Mouse (Mus musculus) adrenal gland, postnatal 14 days (tissue): ENCODE data around the gene Fam184a. TPM values are rescaled to one million over a fixed set of nuclear protein-coding genes. Genes with fewer than 3 reads are reported as not detected.

Source experiments
- DNase-seq: peaks from one replicate; pipeline ENCODE4 v3.0.0; 2021; ENCODE audit warnings: mixed read lengths
- long read RNA-seq, 2 experiments: library from polyadenylated mRNA; stranded (forward); transcript quantifications; one replicate each; pipeline ENCODE4 v2.0.0; 2021
- total RNA-seq: library from RNA; stranded (reverse); gene quantifications from 2 replicates; pipeline ENCODE4 v1.2.3, GENCODE M21; 2021

Gene Fam184a
- total RNA-seq: 2.1 and 3.0 TPM in 2 replicates
- long read RNA-seq, experiment 1, partial matches to known transcripts: 0 of 1 reads
- long read RNA-seq, experiment 1, other reads (novel, unspliced or antisense): 1 of 1 reads
- long read RNA-seq, experiment 2: 0 reads

DNA sequence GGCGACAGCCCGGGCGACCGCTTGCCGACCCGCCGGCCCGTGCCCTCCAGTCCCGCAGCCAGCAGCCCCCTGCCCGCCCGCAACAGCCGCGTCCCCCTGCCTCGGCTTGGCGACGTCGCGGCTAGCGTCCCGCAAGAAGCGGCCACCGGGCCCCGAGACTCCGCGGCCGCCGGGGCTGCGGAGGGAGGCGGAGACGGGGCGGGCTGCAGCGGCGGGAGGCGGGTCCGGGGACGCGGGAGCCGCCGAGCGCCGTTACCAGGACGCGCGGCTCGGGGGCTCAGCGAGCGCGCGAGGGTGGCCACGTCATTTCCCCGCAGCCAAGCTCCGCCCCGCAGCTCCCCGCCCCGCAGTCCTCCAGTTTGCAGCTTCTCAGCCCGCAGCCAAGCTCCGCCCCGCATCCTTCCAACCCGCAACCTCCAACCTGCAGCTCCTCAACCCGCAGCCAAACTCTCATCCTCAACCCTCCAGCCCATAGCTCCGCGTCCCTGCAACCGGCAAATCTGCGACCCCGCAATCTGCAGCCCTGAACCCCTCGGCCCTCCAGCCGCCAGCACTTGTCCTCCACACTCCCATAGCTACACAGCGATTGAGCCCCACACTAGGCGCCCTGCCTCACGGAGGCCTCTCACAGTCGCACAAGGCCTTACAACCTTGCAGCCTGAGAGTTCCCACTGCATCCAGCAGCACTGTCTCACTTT, at the start of gene Fam184a:
TSS of gene Fam184a (minus strand) at position 169 of the 698 bp plus-strand sequence.
- DNase-seq: peak; percentile 71

DNA sequence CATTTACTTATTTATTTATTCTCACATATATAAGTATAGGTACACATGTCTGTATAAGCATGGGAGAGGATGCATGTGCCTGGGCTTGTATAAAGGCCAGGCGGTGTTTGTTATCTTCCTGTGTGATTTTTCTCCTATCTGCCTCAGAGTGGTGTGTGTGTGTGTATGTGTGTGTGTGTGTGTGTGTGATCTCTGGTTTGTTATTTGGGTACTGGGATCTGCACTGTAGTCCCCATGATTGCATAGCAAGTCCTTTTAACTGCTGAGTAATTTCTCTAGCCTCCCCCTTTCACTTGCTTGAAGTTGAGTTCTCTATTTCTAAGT, 45.3 kb upstream of the Fam184a start:
- DNase-seq: no peak

DNA sequence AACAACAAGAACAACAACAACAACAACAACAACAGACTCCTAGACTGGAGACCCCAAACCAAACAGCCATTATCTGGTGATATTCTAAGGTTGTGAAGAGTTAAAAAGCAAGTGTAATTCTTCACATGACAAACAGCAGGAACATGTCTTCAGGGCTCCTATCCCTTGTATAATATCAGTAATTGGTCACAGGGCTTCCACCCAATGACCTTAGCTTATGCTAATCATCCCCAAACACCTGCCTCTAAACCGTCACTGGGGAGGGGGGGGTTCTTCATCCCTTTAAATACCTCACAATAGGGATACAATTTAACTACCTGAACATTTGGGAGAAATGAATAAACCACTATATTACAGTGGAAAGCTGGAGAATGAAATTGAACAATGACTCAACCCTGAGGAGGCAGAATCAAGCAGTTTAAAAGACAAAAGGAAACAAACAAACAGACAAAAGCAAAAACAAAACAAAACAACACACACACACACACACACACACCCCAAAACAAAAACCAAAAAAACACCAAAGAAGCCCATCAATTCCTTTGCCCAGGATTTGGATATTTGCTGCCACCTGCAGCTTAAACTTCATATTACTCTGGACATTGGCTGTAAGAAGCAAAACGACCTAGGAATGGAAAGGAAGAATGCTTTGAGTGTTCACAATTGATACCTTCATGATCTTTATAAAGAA, 44.8 kb upstream of the Fam184a start:
- peak; percentile 14 for DNase-seq

DNA sequence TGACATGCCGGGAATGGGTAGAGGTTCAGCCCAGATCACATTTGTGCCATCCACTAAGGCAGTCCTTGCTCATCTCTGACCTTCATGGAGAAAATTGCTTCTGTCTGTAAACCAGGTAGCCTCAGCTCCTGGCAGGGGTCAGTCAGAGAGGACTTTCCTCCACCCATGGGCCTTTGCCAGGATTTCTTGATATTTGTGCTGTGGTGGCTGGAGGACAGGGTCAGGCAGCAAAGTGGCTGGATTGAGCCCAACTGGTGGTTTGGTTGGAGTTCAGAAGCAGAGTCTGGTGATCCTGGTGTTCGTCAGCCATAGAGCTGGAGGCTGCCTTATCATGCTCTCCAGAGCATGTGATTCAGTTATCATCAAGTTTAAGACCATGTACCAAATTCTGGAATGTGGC, 40.4 kb upstream of the Fam184a start:
- DNase-seq: no peak

DNA sequence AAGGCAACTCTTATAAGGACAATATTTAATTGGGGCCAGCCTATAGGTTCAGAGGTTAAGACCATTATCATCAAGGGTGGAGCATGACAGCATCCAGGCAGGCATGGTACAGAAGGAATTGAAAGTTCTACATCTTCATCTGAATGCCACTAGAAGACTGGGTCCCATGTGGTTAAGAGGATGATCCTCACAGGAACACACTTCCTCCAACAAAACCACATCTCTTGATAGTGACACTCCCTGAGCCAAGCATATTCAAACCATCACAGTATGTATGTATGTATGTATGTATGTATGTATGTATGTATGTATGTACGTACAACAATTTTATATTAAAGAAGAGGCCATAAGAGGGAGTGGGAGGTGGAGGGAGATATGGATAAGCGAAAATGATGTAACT, 25.7 kb upstream of the Fam184a start:
- no peak for DNase-seq

DNA sequence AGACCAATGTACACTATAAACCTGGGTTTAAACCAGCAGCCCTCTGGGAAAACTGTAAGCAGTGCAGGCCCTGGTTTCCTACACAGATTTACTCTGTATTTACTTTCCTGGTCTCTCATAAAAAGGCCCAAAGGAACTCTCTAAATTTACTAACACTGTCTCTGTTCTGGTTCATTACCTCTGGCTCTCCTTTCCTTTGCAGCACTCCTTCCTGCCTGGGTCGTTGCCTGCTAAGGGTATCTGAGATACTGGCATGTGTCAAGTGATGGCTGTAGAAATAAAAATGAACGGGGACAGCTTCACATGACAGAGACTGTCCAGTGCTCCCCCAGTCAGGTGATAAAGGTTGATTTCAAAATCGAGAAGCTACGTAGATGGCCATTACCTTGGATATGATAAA, 21.8 kb upstream of the Fam184a start:
- no peak for DNase-seq

DNA sequence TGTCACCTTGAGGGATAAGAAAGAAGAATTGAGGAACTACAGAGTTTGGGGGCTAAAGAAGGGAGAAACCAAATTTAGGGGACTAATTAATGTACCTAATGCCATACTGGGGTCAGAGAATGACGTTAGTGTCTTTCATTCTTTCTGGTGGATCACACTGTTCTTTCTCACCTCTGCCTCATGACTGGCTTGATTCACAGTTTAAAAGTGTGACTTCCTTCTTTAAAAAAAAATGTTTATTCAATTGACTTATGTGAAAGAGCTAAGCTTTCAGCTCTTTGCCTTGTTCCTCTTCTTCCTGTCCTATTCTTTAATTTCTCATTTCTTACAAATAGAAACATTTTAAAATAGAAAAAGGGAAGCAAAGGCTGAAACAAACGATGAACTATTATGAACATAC, 20.6 kb upstream of the Fam184a start:
- no peak for DNase-seq

DNA sequence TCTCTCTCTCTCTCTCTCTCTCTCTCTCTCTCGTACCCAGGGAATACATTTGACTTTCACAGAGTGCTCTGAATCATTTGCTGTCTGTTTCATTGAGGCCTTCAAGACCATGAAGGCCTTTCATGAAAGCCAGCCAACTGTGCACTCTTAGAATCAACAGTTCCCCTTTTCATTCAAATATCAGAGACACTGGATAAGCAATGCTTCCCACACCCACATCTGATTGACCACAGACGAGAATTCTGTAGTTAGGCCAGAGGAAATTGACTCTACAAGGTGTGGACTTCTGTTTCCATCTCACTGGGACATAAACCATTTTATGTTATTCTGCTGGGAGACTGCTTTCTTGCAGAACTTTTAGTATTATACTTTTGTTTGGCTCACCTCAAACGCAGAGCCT, 17.8 kb upstream of the Fam184a start:
- no peak for DNase-seq

DNA sequence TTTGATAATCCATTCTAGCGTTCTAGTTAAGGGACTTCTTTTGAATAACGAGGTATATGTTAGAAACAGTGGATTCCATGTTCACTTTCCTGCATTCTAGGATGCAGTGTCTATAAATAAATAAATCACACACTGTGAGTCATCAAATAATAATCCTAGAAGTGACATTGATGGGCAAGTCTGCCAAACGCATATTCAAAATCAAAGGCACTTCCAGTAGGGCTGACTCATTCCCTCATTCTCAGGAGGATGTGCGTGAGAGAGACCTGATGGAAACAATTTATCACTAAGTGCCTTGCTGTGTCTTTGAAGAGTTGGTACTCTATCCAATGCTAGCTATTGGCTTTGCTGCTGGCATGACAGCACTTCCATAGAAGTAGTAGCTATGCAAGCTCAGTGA, 14.5 kb upstream of the Fam184a start:
- no peak for DNase-seq

DNA sequence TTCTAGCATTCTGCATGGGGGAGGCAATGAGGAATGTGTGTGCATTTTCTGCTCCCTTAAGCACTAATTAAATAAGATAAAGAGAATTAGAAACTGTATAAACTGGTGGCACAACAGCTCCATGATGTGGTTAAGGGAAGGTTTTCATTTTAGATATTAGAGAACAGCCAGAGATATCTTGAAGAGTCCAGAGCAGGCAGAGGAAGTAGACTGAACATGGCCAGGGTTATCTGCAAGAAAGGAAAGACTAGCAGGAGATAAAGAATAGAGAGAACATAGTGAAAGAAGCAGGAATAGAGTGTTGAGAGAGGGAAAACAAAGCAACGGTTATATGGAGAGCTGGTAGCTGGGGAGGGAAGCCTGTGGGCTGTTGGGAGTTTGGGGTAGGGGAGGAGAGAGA, 1.8 kb upstream of the Fam184a start:
- no peak for DNase-seq

DNA sequence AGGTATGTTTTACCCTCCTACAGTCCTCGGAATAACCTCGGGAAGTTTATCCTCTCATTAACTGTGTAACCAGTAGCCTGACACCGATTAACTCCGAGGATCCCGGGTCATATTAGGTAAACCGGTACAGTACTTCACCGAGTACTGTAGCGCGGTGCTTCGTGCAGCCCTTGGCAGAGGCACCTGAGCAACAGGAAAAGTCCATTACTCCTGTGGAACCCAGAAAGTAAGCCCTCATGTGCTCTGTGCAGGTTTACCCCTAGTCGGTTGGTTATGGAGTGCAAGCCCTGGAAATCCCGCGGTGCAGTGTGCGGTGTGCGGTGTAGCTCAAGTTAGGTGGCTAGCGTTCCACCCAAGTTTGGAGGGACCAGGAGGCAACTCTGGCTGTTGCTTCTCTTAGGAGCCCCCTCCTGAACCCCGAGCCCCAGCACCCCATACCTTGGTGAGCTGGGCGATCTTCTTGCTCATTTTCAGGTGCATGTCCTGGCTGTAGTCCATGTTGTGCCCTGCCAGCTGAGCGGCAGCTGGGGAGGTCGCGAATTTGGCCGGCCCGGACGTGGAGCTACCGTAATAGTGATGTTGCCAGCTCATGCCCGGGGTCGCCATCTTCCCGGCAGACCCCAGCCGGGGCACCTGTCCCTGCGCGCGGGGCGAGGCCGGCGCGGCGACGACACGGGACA, 508 bp downstream of the Fam184a start:
- DNase-seq: peak; percentile 14

DNA sequence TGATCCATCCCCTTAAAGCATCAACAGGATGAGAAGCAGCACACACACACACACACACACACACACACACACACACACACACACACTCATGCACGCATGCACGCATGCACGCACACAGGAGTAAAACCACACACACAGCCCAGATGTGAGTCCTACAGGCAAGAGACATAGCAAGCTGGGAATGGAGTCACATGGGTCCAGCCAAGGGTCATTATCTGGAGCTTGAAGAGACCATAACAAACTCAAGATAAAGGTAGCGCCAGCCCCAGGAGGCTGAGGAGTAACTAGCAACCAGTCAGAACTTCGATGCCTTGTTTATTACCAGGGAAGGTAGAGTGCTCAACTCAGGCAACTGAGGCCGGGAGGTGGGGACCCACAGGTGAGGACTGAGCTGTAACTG, 4.9 kb downstream of the Fam184a start:
- DNase-seq: no peak

DNA sequence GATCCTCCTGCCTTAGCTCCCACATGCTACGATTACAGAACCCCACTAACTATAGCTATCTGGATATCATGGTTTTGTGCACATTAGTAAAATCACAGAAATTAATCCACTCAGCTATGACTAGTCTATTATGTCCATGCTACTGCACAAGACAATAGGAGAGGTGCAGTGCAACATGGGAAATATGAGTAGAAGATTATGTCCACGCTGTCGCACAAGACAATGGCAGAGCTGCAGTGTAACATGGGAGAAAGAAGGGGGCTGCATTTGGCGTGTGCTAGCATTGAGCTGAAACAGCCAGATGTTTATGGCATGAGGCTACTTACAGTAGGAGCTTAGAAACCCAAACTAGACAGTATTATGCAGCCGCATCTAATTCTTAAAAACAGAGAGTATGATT, 8.0 kb downstream of the Fam184a start:
- no peak for DNase-seq

DNA sequence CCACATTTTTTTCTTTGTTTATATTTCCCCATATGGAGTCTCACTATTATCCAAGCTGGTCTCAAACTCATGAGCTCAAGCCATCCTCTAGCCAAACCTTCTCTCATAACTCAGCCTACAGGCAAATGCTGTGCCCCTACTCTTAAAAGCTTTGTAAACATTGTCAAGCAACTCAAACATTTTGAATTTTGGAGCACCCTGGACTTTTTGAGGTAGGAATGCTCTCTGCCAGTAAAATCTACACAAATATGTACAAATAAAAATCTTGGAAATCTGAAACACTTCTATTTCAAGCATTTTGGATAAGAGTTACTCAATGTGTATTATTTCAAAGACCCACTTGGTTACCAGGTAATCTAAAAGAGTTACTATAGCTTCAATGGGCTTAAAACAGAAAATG, 10.9 kb downstream of the Fam184a start:
- no peak for DNase-seq

DNA sequence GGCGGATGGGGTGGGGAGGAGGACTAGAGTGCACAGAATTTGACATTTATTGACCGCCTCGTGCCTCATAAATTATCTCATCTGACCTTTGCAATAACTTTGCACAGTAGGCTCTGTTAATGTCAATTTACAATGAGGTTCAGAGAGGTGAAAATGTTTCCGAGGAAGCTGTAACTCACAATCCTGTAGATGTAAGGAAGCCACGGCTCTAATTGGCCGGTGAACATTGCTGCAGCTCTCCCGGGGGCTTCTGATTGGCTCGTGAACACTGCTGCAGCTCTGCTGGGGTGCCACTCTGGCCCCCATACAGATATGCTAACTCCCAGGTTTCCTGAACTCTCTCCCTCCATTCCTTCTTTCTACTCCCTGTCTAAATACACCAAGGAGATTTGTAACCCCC, 12.1 kb downstream of the Fam184a start:
- DNase-seq: no peak

DNA sequence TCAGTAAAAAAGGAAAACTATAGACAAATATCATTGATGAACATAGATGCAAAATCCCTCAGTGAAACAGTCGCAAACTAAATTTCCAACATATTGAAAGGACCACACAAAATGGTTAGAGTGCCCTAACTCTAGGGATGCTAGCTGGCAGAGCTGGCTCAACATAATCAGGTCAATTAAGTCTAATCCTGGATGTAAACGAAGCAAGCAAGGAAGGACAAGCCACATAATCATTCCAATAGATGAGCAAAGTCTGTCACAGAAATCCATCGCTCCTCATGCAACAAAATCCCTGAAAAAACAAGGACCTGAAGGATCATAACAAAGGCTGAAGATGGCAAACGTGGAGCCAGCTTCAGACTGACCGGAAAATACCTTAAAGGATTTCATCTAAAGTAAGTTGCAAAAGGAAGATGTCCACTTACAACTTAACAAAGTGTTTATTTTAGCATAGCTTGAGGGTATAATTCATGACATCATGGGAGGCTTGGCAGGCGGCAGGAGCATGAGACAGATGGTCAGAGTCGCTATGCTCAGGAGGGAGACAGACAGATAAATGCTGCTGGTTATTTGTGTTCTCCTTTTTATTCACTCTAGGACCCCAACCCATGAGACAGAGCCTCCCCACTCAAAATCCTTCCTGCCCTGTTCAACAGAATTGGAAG, 15.6 kb downstream of the Fam184a start:
- DNase-seq: no peak

DNA sequence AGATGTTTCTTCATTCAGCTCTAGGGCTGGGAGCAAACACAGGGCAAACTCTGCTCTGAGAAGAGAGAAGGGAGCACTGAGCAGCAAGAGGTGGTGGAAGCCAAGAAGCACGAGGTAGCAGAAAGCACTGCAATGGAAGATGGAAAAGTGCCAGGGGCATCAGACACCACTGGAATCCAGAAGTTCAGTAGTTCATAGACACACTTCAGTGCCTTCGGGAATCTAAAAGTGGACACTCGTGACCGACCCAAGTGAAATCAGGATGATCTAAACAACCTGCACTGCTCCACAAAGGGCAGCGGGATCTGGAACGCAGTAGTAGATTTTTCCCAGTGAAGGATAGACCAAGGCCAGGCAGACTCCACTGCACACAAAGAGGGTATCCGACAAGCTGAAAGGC, 18.6 kb downstream of the Fam184a start:
- DNase-seq: no peak

DNA sequence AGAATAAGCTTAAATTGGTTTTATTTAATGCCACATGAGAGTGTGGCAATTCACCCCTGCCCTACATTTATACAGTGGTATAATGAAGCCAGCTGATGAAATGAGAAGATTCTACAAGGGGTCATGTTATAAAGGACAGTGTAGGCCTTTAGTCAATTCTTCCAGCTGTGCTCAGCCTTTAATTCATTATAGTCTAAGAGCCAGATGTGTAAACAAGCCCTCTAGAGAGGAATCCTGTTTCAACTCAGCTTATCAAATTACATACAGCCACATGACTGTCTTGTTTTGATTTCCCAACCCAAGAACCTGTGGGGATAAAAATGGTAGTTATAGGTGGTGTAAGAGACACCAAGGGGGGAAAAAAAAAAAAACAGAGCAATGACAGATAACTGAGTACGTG, 22.0 kb downstream of the Fam184a start:
- no peak for DNase-seq

DNA sequence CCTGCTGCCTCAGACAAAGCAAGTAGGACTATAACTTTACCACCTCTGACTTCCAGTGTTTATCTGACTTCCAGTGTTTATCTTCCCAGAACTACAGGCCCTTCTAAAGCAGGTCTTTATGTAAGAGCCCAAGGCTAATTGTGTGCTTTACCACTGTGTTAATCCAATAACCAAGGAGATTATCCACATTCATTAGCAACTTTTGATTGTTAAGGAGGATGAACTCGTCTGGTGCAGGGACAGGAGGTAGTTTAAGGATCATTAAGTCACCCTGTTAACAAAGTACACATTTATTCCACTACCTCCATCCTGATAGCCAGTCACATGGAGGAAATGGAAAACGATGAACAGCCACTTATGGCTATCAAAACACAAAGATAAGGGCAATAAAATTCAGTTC, 25.6 kb downstream of the Fam184a start:
- DNase-seq: no peak

DNA sequence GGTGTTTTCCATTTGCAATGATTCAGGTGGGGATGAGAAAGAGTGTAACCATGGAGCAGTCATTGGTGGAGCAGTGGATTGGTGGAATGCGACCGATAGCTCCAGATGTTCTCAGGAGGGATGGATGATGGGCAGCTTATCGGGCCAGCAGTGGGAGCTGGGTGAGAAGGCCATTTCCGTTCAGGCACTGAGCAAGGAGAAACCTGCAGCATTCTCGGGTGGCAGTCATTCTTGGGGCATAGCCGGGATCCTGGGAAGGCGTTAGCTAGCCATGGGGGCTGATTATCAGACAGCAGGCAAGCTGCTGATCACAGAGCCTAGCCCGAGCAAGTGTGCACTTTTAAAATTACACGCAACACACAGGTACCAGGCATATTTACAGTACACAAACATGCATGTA, 46.4 kb downstream of the Fam184a start:
- no peak for DNase-seq

DNA sequence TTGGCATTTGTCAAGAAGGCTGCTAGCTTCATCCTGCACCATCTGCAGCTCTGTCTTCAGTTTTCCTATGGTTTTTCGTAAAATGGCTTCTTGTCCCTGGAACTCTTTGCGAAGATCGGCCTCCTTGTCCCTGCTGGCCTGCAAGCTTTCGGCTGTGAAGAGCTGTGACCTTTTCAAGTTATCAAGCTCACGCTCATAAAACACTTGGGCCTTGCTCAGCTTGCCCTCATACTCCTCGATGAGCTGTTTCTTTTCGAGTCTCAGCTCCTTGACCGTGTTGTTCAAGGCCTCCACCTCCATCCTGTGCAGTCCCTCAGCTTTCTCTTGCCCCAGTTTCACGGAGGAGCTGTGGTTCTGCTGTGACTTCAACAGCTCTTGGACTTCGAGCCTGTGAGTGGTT, 52.4 kb downstream of the Fam184a start:
- no peak for DNase-seq

DNA sequence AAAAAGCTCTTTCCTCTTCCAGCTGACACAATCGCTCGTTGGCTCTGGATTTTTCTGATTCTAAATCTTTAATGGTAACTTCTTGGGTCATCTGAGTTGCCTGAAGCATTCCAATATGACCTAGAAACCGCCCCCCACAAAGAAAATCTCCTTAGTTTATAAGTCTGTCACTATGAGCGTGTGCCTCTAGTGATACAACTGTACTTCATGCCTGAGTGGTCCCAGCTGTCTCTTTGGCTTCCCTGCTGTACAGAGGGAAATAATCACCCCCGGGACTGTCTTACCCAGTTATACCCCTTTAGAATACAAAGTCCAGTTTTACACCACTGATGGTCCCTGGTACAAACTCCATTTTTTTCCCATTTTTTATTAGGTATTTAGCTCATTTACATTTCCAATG, 56.2 kb downstream of the Fam184a start:
- DNase-seq: no peak

DNA sequence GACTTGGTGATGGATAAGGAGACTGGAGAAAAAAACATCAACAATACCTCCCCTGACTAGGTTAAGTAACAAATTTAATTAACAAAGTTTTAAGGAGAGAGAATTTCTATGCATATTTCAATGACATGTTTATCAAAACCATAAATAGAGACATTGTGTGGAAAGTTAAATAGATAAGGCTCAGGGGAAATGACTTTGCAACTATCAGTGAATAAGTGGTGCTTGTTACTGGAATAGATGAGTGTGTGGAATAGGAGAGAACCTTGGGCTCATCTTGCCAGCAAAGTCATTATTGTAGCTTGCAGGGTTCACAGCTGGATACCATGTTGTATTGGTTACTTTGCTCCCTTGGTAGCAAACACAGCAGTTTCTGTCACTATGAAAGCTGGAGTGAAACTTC, 59.7 kb downstream of the Fam184a start:
- DNase-seq: no peak
